Mouse (Mus musculus) MEL (cell line): ENCODE results near the gene Camk2b.

Source experiments
- CHD2 ChIP-seq: IDR thresholded peaks from 2 replicates; pipeline ENCODE4 v1.6.1; 2011; ENCODE audit warnings: low read length, improper control_type of control experiment
- CTCF ChIP-seq, 3 experiments: IDR thresholded peaks in 2 of 3; conservative IDR thresholded peaks in 1 of 3; 2 replicates each; pipeline ENCODE4 v1.5.1; 2011 to 2012; ENCODE audit warnings: low read length in 3 of 3, low read depth in 2 of 3, mild to moderate bottlenecking in 2 of 3, improper control_type of control experiment in 1 of 3, inconsistent platforms in 1 of 3, mixed read lengths in 1 of 3, moderate library complexity in 1 of 3; ENCODE audit not compliant: control insufficient read depth in 1 of 3, insufficient read depth in 1 of 3, poor library complexity in 1 of 3, severe bottlenecking in 1 of 3
- EP300 ChIP-seq, 2 experiments: IDR thresholded peaks; 2 replicates each; pipeline ENCODE4 v1.6.1; 2011; ENCODE audit warnings: improper control_type of control experiment in 2 of 2, low read length in 2 of 2, low read depth in 1 of 2, mild to moderate bottlenecking in 1 of 2
- ETS1 ChIP-seq: IDR thresholded peaks from 2 replicates; pipeline ENCODE4 v1.6.1; 2012; ENCODE audit warnings: low read depth, mild to moderate bottlenecking, inconsistent platforms, low read length, improper control_type of control experiment, moderate library complexity
- JUND ChIP-seq: IDR thresholded peaks from 2 replicates; pipeline ENCODE4 v1.6.1; 2011; ENCODE audit warnings: low read depth, mild to moderate bottlenecking, improper control_type of control experiment, low read length
- MAX ChIP-seq: IDR thresholded peaks from 2 replicates; pipeline ENCODE4 v1.6.1; 2011; ENCODE audit warnings: low read length, improper control_type of control experiment
- MYC ChIP-seq: IDR thresholded peaks from 2 replicates; pipeline ENCODE4 v1.6.1; 2011; ENCODE audit warnings: low read depth, mild to moderate bottlenecking, low read length, improper control_type of control experiment, moderate library complexity
- POLR2A ChIP-seq, 2 experiments: IDR thresholded peaks; 2 replicates each; pipeline ENCODE4 v1.6.1; 2011 to 2012; ENCODE audit warnings: low read length in 2 of 2, mild to moderate bottlenecking in 2 of 2, control low read depth in 1 of 2, improper control_type of control experiment in 1 of 2, low read depth in 1 of 2, moderate library complexity in 1 of 2; ENCODE audit not compliant: control insufficient read depth in 1 of 2, insufficient read depth in 1 of 2, poor library complexity in 1 of 2
- ZC3H11A ChIP-seq: IDR thresholded peaks from 2 replicates; pipeline ENCODE4 v1.6.1; 2012; ENCODE audit warnings: low read depth, mild to moderate bottlenecking, inconsistent platforms, low read length, improper control_type of control experiment

- TF ChIP-seq JUND = no peak
- TF ChIP-seq ZC3H11A = no peak
- TF ChIP-seq POLR2A (IDR thresholded peaks at IDR 0.05; ENCODE audit: control insufficient read depth in 1 of 2, insufficient read depth in 1 of 2, low read depth in 1 of 2, low read length in 2 of 2, poor library complexity in 1 of 2) = no peak
- no peak for TF ChIP-seq EP300 (IDR thresholded peaks at IDR 0.05; ENCODE audit: low read depth in 1 of 2, low read length in 2 of 2)
- no peak for TF ChIP-seq CTCF (IDR thresholded peaks at IDR 0.05 in 2 of 3, conservative IDR thresholded peaks at IDR 0.05 in 1 of 3; ENCODE audit: control insufficient read depth in 1 of 3, insufficient read depth in 1 of 3, low read depth in 2 of 3, low read length in 3 of 3, poor library complexity in 1 of 3, severe bottlenecking in 1 of 3)
- TF ChIP-seq CHD2 = no peak
- no peak for TF ChIP-seq MAX
- no peak for TF ChIP-seq ETS1
- TF ChIP-seq MYC = no peak
Observed at GRCm38 (mm10) chr11:6063501-6064214, 2.5 kb downstream of the Camk2b start.
